Mouse (Mus musculus) forebrain, embryonic 16.5 days (tissue): ENCODE data around the gene Kcnk13. TPM values are rescaled to one million over a fixed set of nuclear protein-coding genes. Genes with fewer than 3 reads are reported as not detected.
A peak's percentile ranks its signal among the peaks of the same experiment; 100 is the strongest.

Experiments
- ATAC-seq: fragments of 200-750 bp; cut with Nextera tagmentation; 2 replicates; pipeline ENCODE4 v1.8.0; 2017; ENCODE audit warnings: mild to moderate bottlenecking, moderate library complexity
- H3K27ac ChIP-seq: fragments of 300-500 bp; sonication (generic); 2 replicates; pipeline ENCODE4 v1.5.1; 2014; ENCODE audit warnings: low read length, control low read depth
- H3K27me3 ChIP-seq: fragments of 300-500 bp; sonication (generic); replicated peaks from 2 replicates; pipeline ENCODE4 v1.6.1; 2014; ENCODE audit warnings: low read length; ENCODE audit not compliant: control insufficient read depth, insufficient read depth
- H3K36me3 ChIP-seq: fragments of 300-500 bp; sonication (generic); 2 replicates; pipeline ENCODE4 v1.6.1; 2014; ENCODE audit not compliant: control insufficient read depth, insufficient read depth
- H3K4me1 ChIP-seq: fragments of 300-500 bp; sonication (generic); replicated peaks from 2 replicates; pipeline ENCODE4 v1.6.1; 2014; ENCODE audit warnings: low read length; ENCODE audit not compliant: control insufficient read depth, insufficient read depth
- H3K4me2 ChIP-seq: fragments of 300-500 bp; sonication (generic); 2 replicates; pipeline ENCODE4 v1.6.1; 2014; ENCODE audit warnings: mild to moderate bottlenecking, low read length, control low read depth
- H3K4me3 ChIP-seq: fragments of 300-500 bp; sonication (generic); replicated peaks from 2 replicates; pipeline ENCODE4 v1.5.1; 2014; ENCODE audit warnings: mild to moderate bottlenecking, low read length, control low read depth
- H3K9ac ChIP-seq: fragments of 300-500 bp; sonication (generic); replicated peaks from 2 replicates; pipeline ENCODE4 v1.6.1; 2014; ENCODE audit warnings: low read depth, low read length, control low read depth
- H3K9me3 ChIP-seq: fragments of 300-500 bp; sonication (generic); 2 replicates; pipeline ENCODE4 v1.6.1; 2016; ENCODE audit warnings: low read length; ENCODE audit not compliant: control insufficient read depth
- WGBS: fragments of 180-500 bp; shearing (Covaris S2); extraction: QIAGEN DNeasy Blood & Tissue Kit; methylation state at CpG from one replicate; pipeline ENCODE4 v1.1.7; 2014; 5-methylcytosine and 5-hydroxymethylcytosine counted together
- polyA plus RNA-seq: library from polyadenylated mRNA; unstranded; fragments of >200 nt; fragmentation: Nextera tagmentation; extraction: Ambion mirVana; gene quantifications from 2 replicates; pipeline ENCODE4 v1.2.1, GENCODE M21; 2015

The Kcnk13 gene
- 0.90 and 1.3 TPM in 2 replicates for polyA plus RNA-seq

DNA sequence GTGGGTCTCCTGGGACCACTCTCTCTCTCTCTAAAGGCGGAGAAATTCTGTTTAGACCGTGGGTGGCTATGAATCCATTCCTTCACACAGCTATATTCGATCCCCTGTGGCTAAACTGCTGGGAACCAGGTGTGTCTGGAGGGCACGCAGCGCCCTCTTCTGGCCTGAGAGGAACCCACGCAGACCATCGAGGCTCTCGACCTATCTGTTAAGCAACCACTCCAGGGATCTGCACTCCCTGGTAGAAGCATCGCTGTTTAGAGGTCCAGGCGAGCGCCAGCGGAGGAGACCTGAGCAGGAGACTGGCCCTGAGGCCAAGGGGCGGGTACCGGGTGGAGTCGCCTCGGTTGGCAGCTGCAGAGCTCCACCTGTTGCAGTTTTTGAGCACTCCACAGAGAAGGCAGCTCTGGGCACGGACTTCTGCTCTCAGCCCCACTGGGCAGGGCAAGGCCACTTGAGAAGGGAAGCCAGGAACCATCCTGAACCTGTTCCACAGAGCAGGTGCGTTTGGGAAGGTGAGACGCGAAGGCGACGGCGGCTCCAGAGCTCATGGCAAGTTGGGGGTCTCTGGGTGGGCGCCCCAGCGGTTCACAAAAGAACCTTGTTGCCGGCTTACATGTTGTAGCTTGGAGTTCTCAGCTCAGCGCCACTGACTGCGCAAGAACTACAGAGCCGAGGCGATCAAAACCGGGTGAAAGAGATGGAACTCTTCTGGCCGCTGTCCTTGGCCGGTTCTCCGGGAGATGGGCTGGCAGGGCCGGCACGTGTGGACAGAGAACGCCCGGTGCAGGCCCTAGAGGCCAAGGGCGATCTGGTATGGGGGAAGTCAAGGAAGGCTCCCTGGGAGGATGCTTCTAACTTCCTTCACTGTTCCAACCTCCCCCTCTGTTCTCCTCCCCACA, at the start of gene Kcnk13:
Gene Kcnk13, plus strand, starts transcription at position 199 of the 902 bp plus-strand sequence.
- peak; percentile 44 for ATAC-seq
- 1% methylated on average over 39 of the region's 39 CpGs for WGBS
- peaks cover 50% of the 10 kb centered on the region for H3K27me3 ChIP-seq

DNA sequence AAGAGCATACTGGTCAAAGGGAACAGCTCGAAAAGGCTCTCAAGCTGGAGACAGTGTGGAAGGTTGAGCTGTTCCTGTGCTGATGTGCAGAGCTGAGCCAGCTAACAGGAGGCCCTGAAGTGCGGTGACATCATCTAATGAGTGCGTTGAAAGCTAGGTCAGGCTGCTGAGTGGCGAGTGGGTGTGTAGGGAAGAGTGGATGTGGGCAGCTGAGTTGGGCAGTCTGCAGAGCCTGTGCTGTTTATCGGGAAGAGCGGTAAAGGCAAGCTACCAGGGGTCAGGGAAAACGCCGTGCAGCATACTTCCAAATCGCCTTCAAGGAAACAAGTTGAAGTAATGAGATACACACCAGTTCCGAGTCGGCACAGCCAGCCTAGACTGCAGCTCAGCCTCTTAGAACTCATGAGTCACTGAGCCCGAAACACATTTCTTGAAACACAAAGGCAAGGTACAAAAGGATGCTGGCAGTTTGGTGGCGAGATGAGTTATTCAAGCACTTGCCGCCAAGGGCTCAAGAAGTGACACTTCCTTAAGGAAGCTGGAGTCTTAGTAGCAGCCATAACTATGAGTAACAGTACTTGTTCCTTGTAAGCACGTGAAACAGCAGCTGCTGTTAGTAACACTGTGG, 46.4 kb upstream of the Kcnk13 start:
- Histone ChIP-seq H3K27ac (no peak overlapping the region), H3K4me3 (no peak overlapping the region), H3K4me2 (no peak overlapping the region), H3K36me3 (peaks cover 17% of the 10 kb centered on the region; the same call in 1 of the 2 replicates), H3K27me3 (no peaks in the 10 kb centered on the region), H3K9ac (no peak overlapping the region), H3K9me3 (no peaks in the 10 kb centered on the region), H3K4me1 (peaks cover 3% of the 10 kb centered on the region)
- 86% methylated on average over 15 of the region's 15 CpGs for WGBS
- no peak for ATAC-seq

More for the DNA sequence above, at the start of gene Kcnk13:
- H3K36me3 ChIP-seq = no peaks in the 10 kb centered on the region
- H3K4me3 ChIP-seq = peak within 1 kb of the TSS; percentile 57
- peaks cover 31% of the 10 kb centered on the region for H3K4me1 ChIP-seq
- H3K9ac ChIP-seq = peak within 1 kb of the TSS; percentile 64
- no peaks in the 10 kb centered on the region for H3K9me3 ChIP-seq
- H3K27ac ChIP-seq = no peak within 1 kb of the TSS
- peak within 1 kb of the TSS; percentile 97 for H3K4me2 ChIP-seq

DNA sequence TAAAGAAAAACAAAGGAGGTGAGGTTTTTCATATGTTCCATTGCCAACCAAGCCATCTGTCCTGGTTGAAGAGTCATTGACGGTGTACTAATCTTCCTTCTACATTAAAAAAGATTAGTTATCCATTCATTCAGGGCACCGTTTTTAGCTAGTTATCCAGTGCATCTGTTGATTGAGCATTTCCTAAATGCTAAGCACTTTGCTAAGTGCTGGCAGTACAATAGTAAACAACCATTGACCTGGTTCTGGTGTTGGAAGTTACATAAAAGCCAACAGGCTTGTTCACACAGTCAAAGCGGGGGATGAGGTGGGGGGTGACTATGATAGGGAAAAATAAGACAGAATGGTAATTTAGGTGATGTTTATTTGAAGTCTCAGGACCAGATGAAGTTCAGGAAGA, 44.7 kb upstream of the Kcnk13 start:
- no peak for ATAC-seq
- no peaks in the 10 kb centered on the region for H3K27me3 ChIP-seq
- 82% methylated on average over 3 of the region's 3 CpGs for WGBS
- H3K9me3 ChIP-seq = no peaks in the 10 kb centered on the region
- H3K36me3 ChIP-seq = peaks cover 13% of the 10 kb centered on the region; the same call in 1 of the 2 replicates
- H3K27ac ChIP-seq = no peak overlapping the region
- no peak overlapping the region for H3K9ac ChIP-seq
- no peak overlapping the region for H3K4me2 ChIP-seq
- H3K4me3 ChIP-seq = no peak overlapping the region
- peaks cover 12% of the 10 kb centered on the region for H3K4me1 ChIP-seq

DNA sequence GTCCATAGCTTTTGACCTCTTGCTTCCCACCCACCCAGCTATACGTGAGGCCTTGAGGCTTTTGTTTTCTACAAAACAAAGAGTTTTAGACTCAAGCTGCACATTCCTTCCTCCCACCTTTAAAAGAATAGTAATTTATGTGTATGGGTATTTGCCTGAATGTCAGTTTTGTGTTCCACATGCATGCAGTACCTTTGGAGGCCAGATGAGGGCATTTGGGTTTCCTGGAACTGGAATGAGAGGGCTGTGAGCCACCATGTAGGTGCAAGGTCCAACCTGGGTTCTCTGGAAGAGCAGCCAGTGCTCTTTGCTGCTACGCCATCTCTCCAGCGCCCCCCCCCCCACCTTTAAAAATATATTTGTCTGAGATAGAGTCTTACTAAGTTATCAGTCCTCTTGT, 43.3 kb upstream of the Kcnk13 start:
- Histone ChIP-seq H3K4me1 (peaks cover 12% of the 10 kb centered on the region), H3K36me3 (peaks cover 9% of the 10 kb centered on the region; the same call in 1 of the 2 replicates), H3K9ac (no peak overlapping the region), H3K27me3 (no peaks in the 10 kb centered on the region), H3K9me3 (no peaks in the 10 kb centered on the region), H3K4me3 (no peak overlapping the region), H3K4me2 (no peak overlapping the region), H3K27ac (no peak overlapping the region)
- ATAC-seq = no peak
- 77% methylated on average over 3 of the region's 3 CpGs for WGBS

- ATAC-seq = peak; percentile 90
- Histone ChIP-seq H3K4me1 (peaks cover 12% of the 10 kb centered on the region), H3K27me3 (no peaks in the 10 kb centered on the region), H3K4me3 (no peak overlapping the region), H3K9ac (no peak overlapping the region), H3K9me3 (no peaks in the 10 kb centered on the region), H3K4me2 (no peak overlapping the region), H3K36me3 (peaks cover 5% of the 10 kb centered on the region; the same call in 1 of the 2 replicates), H3K27ac (peak overlapping the region; percentile 63)
- WGBS = 6% methylated on average over 5 of the region's 5 CpGs
Observed at GRCm38 (mm10) chr12:99923131-99923606, 41.1 kb upstream of the Kcnk13 start.

GRCm38 (mm10) chr12:99923703-99924102, 40.6 kb upstream of the Kcnk13 start:
- no peak overlapping the region for H3K4me3 ChIP-seq
- no peak overlapping the region for H3K9ac ChIP-seq
- WGBS = 31% methylated on average over 5 of the region's 5 CpGs
- ATAC-seq = 0 out of 2 replicates have a peak, but pooled peaks have one; percentile 36
- H3K4me2 ChIP-seq = no peak overlapping the region
- H3K27ac ChIP-seq = peak overlapping the region; percentile 63
- no peaks in the 10 kb centered on the region for H3K27me3 ChIP-seq
- no peaks in the 10 kb centered on the region for H3K9me3 ChIP-seq
- H3K4me1 ChIP-seq = peaks cover 12% of the 10 kb centered on the region
- peaks cover 3% of the 10 kb centered on the region; the same call in 1 of the 2 replicates for H3K36me3 ChIP-seq

- no peak for ATAC-seq
Observed at GRCm38 (mm10) chr12:99928311-99928710, 36.0 kb upstream of the Kcnk13 start.

GRCm38 (mm10) chr12:99929160-99929559, 35.1 kb upstream of the Kcnk13 start:
- no peaks in the 10 kb centered on the region for H3K36me3 ChIP-seq
- H3K4me2 ChIP-seq = no peak overlapping the region
- 64% methylated on average over 1 of the region's 1 CpGs for WGBS
- no peak overlapping the region for H3K4me3 ChIP-seq
- H3K27ac ChIP-seq = no peak overlapping the region
- H3K4me1 ChIP-seq = no peaks in the 10 kb centered on the region
- no peak overlapping the region for H3K9ac ChIP-seq
- no peak for ATAC-seq
- no peaks in the 10 kb centered on the region for H3K27me3 ChIP-seq
- H3K9me3 ChIP-seq = no peaks in the 10 kb centered on the region

More at GRCm38 (mm10) chr12:99928311-99928710, 36.0 kb upstream of the Kcnk13 start:
- H3K27ac ChIP-seq = no peak overlapping the region
- peaks cover 5% of the 10 kb centered on the region for H3K4me1 ChIP-seq
- H3K9me3 ChIP-seq = no peaks in the 10 kb centered on the region
- H3K9ac ChIP-seq = no peak overlapping the region
- H3K4me3 ChIP-seq = no peak overlapping the region
- WGBS = 91% methylated on average over 7 of the region's 7 CpGs
- no peak overlapping the region for H3K4me2 ChIP-seq
- no peaks in the 10 kb centered on the region for H3K36me3 ChIP-seq
- no peaks in the 10 kb centered on the region for H3K27me3 ChIP-seq

DNA sequence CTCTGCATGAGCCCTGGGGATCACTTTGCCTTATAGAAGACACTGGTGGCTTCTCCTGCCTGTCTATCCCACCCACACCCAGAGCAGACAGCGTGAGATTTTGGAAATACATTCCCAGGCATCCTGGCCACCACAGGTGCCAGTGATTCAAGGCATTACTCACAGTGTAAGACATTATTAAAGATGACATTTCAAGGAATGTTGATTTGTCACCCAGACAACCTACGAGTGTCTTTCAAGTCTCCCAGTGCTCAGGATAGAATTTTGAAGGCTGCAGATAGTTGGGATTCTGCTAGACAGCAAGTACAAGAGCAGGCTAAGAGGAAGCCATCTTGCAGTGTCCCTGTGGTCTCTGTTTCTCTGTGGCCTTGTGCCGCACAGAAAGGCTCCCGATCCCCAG, 32.1 kb upstream of the Kcnk13 start:
- no peaks in the 10 kb centered on the region for H3K36me3 ChIP-seq
- H3K4me1 ChIP-seq = no peaks in the 10 kb centered on the region
- H3K27ac ChIP-seq = no peak overlapping the region
- H3K27me3 ChIP-seq = no peaks in the 10 kb centered on the region
- WGBS = 95% methylated on average over 4 of the region's 4 CpGs
- no peaks in the 10 kb centered on the region for H3K9me3 ChIP-seq
- no peak overlapping the region for H3K9ac ChIP-seq
- H3K4me3 ChIP-seq = no peak overlapping the region
- no peak for ATAC-seq
- no peak overlapping the region for H3K4me2 ChIP-seq
